Mouse (Mus musculus): ENCODE data around the gene Igflr1. TPM values are rescaled to one million over a fixed set of nuclear protein-coding genes. Genes with fewer than 3 reads are reported as not detected.

Igflr1 gene
- polyA plus RNA-seq, 1 experiment: 0.56 TPM

DNA sequence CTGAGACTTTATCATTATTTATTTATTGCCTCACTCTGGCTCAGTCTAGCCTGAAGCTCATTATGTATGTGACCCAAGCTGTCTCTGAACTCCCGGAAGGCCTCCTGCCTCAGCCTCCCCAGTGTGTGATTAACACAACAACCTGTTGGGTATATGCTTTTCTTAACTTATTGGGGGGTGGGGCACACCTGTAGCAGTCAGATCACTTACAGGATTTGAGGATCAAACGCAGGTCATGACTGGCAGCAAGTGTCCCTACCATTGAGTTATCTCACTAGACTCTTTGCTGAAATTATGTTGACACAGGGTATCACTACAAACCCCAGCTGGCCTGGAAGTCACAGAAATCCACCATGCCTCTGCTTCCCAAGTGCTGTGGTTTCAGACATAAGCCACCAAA is 4.9 kb upstream of the Igflr1 start:
- TF ChIP-seq MYOD1 (IDR thresholded peaks at IDR 0.05; ENCODE audit: control insufficient read depth, insufficient read length, low read depth) (no peak), FOSL1 (IDR thresholded peaks at IDR 0.05; ENCODE audit: insufficient read depth, low read length, poor library complexity, severe bottlenecking) (no peak), CEBPB (IDR thresholded peaks at IDR 0.05; ENCODE audit: low read depth) (no peak), CTCF (IDR thresholded peaks at IDR 0.05; ENCODE audit: control insufficient read depth, insufficient read depth, insufficient read length) (no peak), MAX (IDR thresholded peaks at IDR 0.05) (no peak), USF1 (IDR thresholded peaks at IDR 0.05; ENCODE audit: low read depth) (no peak), MYOG (IDR thresholded peaks at IDR 0.05; ENCODE audit: control insufficient read depth, extremely low read depth, insufficient read length) (no peak)
- no peak overlapping the region for H3ac ChIP-seq (ENCODE audit: control insufficient read depth, insufficient read length, low read depth)
- peaks cover 7% of the 10 kb centered on the region for H3K79me3 ChIP-seq (ENCODE audit: low read depth)
- no peaks in the 10 kb centered on the region for H3K27me3 ChIP-seq (ENCODE audit: control insufficient read depth, insufficient read depth, insufficient read length)
- H3K79me2 ChIP-seq (ENCODE audit: control insufficient read depth, insufficient read depth): peaks cover 46% of the 10 kb centered on the region
- no peak overlapping the region for H3K4me3 ChIP-seq (ENCODE audit: insufficient read depth, poor library complexity, severe bottlenecking)
- peaks cover 7% of the 10 kb centered on the region for H3K36me3 ChIP-seq (ENCODE audit: control insufficient read depth, insufficient read depth)

DNA sequence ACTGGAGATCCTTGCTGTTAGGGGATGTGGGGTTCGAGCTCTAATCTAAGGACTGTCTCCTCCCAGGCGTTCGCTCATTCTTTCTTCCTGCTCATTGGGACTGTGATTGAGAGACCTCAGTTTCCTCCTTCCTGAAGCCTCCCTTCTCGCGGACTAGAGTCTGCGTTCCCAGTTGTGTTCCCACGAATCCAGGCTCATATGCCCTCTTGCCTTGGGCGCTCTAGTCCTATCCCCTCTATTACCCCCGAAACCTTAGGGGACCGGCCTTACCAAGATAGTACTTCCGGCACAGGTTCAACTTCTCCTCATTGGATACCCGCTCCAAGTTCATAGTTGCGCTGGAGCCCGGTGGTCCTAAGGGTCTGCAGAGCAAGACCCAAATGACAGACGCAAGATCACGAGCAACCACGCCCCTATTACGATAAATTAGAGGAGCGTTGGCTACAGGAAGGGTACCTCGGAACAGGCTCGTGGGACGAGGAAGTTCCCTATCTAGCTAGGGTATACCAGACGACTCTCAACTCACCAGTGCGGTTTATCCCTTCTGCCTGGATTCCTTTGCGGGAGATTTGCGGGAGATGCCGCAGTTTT is 2.6 kb upstream of the Igflr1 start:
- H3K4me3 ChIP-seq (ENCODE audit: insufficient read depth, poor library complexity, severe bottlenecking): peak overlapping the region; percentile 90
- peaks cover 7% of the 10 kb centered on the region for H3K79me3 ChIP-seq (ENCODE audit: low read depth)
- H3K27me3 ChIP-seq (ENCODE audit: control insufficient read depth, insufficient read depth, insufficient read length): no peaks in the 10 kb centered on the region
- H3K36me3 ChIP-seq (ENCODE audit: control insufficient read depth, insufficient read depth): peaks cover 6% of the 10 kb centered on the region
- H3ac ChIP-seq (ENCODE audit: control insufficient read depth, insufficient read length, low read depth): peak overlapping the region; percentile 71
- no peak for TF ChIP-seq MYOD1 (IDR thresholded peaks at IDR 0.05; ENCODE audit: control insufficient read depth, insufficient read length, low read depth)
- no peak for TF ChIP-seq FOSL1 (IDR thresholded peaks at IDR 0.05; ENCODE audit: insufficient read depth, low read length, poor library complexity, severe bottlenecking)
- no peak for TF ChIP-seq MYOG (IDR thresholded peaks at IDR 0.05; ENCODE audit: control insufficient read depth, extremely low read depth, insufficient read length)
- TF ChIP-seq CTCF (IDR thresholded peaks at IDR 0.05; ENCODE audit: control insufficient read depth, insufficient read depth, insufficient read length): no peak
- TF ChIP-seq CEBPB (IDR thresholded peaks at IDR 0.05; ENCODE audit: low read depth): no peak
- no peak for TF ChIP-seq USF1 (IDR thresholded peaks at IDR 0.05; ENCODE audit: low read depth)
- no peak for TF ChIP-seq MAX (IDR thresholded peaks at IDR 0.05)
- peaks cover 45% of the 10 kb centered on the region for H3K79me2 ChIP-seq (ENCODE audit: control insufficient read depth, insufficient read depth)

DNA sequence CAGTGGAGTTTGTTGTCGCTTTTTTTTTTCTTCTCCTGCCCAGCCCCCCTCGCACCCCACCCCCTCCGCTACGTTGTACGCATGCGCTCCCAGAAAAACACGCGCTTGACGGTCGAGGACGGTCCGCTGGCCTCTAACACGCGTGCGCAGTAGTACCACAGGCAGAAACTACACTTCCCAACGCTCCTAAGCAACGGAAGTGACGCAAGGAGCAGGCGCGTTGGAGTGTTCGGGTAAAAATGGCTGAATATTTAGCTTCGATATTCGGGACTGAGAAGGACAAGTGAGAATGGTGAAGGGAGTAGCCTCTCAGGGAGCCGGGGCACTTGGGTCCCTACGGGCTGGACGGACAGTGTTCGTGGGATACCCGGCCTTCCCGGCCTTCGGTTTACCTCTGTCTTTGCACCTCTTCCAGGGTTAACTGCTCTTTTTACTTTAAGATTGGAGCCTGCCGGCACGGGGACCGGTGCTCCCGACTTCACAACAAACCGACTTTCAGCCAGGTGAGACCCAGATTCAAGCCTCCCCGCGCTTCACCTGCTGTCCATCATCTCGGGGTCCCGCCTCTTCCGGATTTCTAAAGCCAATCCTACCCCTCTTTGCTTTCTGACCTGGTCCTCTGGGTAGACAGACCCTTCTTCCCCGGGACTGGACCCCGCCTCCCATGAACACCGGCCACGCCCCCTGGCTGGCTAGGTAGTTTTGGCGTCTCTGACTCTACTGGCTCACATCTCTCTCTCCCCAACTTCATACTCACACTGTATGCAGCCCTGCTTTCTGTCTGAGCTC is 1.9 kb upstream of the Igflr1 start, which contains the start of the genes U2af1l4, Gm49396 and Psenen:
Gene U2af1l4, plus strand, starts transcription at position 185 of the 789 bp plus-strand sequence.
Gene Gm49396, plus strand, starts transcription at position 228 of the 789 bp plus-strand sequence.
Gene Psenen, minus strand, starts transcription at position 511 of the 789 bp plus-strand sequence.
- peak within 1 kb of the TSS; percentile 71 for H3ac ChIP-seq (ENCODE audit: control insufficient read depth, insufficient read length, low read depth)
- peak within 1 kb of the TSS; percentile 90 for H3K4me3 ChIP-seq (ENCODE audit: insufficient read depth, poor library complexity, severe bottlenecking)
- H3K79me2 ChIP-seq (ENCODE audit: control insufficient read depth, insufficient read depth): peaks cover 38% of the 10 kb centered on the region
- no peaks in the 10 kb centered on the region for H3K27me3 ChIP-seq (ENCODE audit: control insufficient read depth, insufficient read depth, insufficient read length)
- H3K36me3 ChIP-seq (ENCODE audit: control insufficient read depth, insufficient read depth): peaks cover 6% of the 10 kb centered on the region
- TF ChIP-seq USF1 (IDR thresholded peaks at IDR 0.05; ENCODE audit: low read depth) (no peak), MAX (IDR thresholded peaks at IDR 0.05) (peak; percentile 68)
- peaks cover 4% of the 10 kb centered on the region for H3K79me3 ChIP-seq (ENCODE audit: low read depth)

DNA sequence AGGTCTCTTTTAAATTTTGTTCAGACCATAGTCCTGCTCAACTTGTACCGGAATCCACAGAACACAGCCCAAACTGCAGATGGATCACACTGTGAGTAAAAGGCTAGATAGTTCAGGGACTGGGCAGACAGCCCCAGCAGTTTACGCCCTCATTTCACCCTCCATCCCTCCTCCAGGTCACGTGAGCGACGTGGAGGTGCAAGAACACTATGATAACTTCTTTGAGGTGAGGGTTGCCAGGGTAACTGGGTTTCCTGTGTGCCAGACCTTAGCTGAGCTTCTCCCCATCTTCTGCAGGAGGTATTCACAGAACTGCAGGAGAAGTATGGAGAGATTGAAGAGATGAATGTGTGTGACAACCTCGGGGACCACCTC is 1.3 kb upstream of the Igflr1 start:
- Histone ChIP-seq H3K27me3 (ENCODE audit: control insufficient read depth, insufficient read depth, insufficient read length) (no peaks in the 10 kb centered on the region), H3K79me3 (ENCODE audit: low read depth) (peaks cover 2% of the 10 kb centered on the region), H3K36me3 (ENCODE audit: control insufficient read depth, insufficient read depth) (peaks cover 6% of the 10 kb centered on the region), H3K4me3 (ENCODE audit: insufficient read depth, poor library complexity, severe bottlenecking) (peak overlapping the region; percentile 90), H3ac (ENCODE audit: control insufficient read depth, insufficient read length, low read depth) (peak overlapping the region; percentile 28), H3K79me2 (ENCODE audit: control insufficient read depth, insufficient read depth) (peaks cover 32% of the 10 kb centered on the region)
- TF ChIP-seq MAX (IDR thresholded peaks at IDR 0.05) (no peak), USF1 (IDR thresholded peaks at IDR 0.05; ENCODE audit: low read depth) (peak; percentile 73)

DNA sequence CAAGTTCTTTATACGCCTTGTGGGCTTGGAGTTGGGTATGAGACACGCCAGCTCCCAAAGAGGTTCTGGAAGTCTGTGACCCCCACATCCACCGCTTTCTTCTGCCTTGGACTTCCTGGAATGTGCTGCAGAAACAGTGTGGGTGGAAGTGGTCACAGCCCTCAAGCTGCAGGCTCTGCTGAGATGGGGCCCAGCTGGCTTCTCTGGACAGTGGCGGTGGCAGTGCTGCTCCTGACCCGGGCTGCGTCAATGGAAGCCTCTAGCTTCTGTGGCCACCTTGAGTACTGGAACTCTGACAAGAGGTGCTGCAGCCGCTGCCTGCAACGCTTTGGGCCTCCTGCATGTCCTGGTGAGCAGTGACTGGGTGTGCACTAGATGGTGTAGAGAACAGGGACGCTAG is 806 bp downstream of the Igflr1 start:
- H3K36me3 ChIP-seq (ENCODE audit: control insufficient read depth, insufficient read depth): peaks cover 14% of the 10 kb centered on the region
- TF ChIP-seq CTCF (IDR thresholded peaks at IDR 0.05; ENCODE audit: control insufficient read depth, insufficient read depth, insufficient read length) (no peak), FOSL1 (IDR thresholded peaks at IDR 0.05; ENCODE audit: insufficient read depth, low read length, poor library complexity, severe bottlenecking) (no peak), MYOD1 (IDR thresholded peaks at IDR 0.05; ENCODE audit: control insufficient read depth, insufficient read length, low read depth) (no peak), CEBPB (IDR thresholded peaks at IDR 0.05; ENCODE audit: low read depth) (no peak), MYOG (IDR thresholded peaks at IDR 0.05; ENCODE audit: control insufficient read depth, extremely low read depth, insufficient read length) (no peak), MAX (IDR thresholded peaks at IDR 0.05) (no peak)

DNA sequence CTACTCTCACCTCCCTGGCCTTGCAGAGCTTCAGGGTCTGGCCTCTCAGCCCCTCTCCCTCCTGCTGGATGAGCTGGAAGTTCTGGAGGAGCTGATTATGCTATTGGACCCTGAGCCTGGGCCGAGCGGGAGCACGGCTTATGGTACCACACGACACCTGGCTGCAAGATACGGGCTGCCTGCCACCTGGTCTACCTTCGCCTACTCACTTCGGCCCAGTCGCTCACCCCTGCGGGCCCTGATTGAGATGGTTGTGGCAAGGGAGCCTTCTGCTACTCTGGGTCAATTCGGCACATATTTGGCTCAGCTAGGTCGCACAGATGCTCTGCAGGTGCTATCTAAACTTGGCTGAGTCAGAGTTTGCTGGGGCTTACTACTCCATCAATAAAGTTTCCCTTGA is 2.3 kb downstream of the Igflr1 start:
- peaks cover 25% of the 10 kb centered on the region for H3K36me3 ChIP-seq (ENCODE audit: control insufficient read depth, insufficient read depth)
- TF ChIP-seq MYOD1 (IDR thresholded peaks at IDR 0.05; ENCODE audit: control insufficient read depth, insufficient read length, low read depth): no peak
- no peak for TF ChIP-seq USF1 (IDR thresholded peaks at IDR 0.05; ENCODE audit: low read depth)

More for the DNA sequence above, 806 bp downstream of the Igflr1 start:
- Histone ChIP-seq H3K79me3 (ENCODE audit: low read depth) (peaks cover 2% of the 10 kb centered on the region), H3K27me3 (ENCODE audit: control insufficient read depth, insufficient read depth, insufficient read length) (no peaks in the 10 kb centered on the region), H3K4me3 (ENCODE audit: insufficient read depth, poor library complexity, severe bottlenecking) (no peak overlapping the region), H3ac (ENCODE audit: control insufficient read depth, insufficient read length, low read depth) (no peak overlapping the region), H3K79me2 (ENCODE audit: control insufficient read depth, insufficient read depth) (peaks cover 28% of the 10 kb centered on the region)

More for the DNA sequence above, 2.3 kb downstream of the Igflr1 start:
- Histone ChIP-seq H3ac (ENCODE audit: control insufficient read depth, insufficient read length, low read depth) (no peak overlapping the region), H3K4me3 (ENCODE audit: insufficient read depth, poor library complexity, severe bottlenecking) (no peak overlapping the region), H3K27me3 (ENCODE audit: control insufficient read depth, insufficient read depth, insufficient read length) (no peaks in the 10 kb centered on the region), H3K79me3 (ENCODE audit: low read depth) (peaks cover 2% of the 10 kb centered on the region), H3K79me2 (ENCODE audit: control insufficient read depth, insufficient read depth) (peaks cover 13% of the 10 kb centered on the region)

All from C2C12 (cell line).